Mouse (Mus musculus): ENCODE measurements around the gene Dynlt1c. TPM values are rescaled to one million over a fixed set of nuclear protein-coding genes. Genes with fewer than 3 reads are reported as not detected.
"Not testable (repeated sequence)": the region's sequence is repeated elsewhere in the genome, so short reads cannot be mapped to it uniquely, and the experiment has no call there.

The Dynlt1c gene
- polyA plus RNA-seq, 1 experiment from 2014 or later: 93.2 TPM

GRCm38 (mm10) chr17:6621976-6622375 is 20.5 kb downstream of the Dynlt1c start:
- 88% methylated on average over 11 of the region's 12 CpGs for WGBS
- H3K4me3 ChIP-seq (replicated peaks): not testable (repeated sequence)

DNA sequence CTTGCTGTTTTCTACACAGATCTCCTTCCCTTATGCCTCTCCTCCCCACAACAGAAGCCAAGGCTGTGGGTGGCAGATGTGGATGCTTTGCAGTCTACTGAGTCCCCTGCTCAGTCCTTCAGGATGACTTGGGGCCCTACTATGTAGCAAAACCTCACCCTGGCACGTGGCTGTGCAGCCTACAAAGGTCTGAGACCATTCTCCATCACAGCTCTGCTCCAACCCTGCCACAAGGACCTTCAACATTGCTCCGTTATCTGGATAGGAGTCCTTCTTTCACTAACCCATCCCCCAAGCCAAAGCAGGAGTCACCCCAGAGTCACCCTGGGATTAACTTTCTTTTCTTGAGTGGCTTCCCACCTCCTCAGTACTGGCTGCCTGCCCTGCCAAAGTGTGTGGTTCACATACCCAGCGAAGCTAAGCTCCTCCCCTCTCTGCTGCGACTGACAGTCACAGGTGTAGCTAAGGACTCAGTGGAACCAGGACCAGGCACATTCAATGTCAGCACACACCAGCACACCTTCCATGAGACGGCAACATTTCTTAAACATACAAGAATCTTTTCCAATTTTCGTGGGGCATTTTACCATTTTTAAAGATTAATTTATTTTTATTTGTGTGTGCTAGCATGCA is 23.6 kb downstream of the Dynlt1c start:
- not testable (repeated sequence) for H3K36me3 ChIP-seq; H3K4me1 ChIP-seq (replicated peaks); H3K9ac ChIP-seq (replicated peaks); H3K9me3 ChIP-seq; ATAC-seq; H3K27me3 ChIP-seq; H3K4me2 ChIP-seq (replicated peaks); H3K4me3 ChIP-seq (replicated peaks); H3K27ac ChIP-seq
- WGBS: 59% methylated on average over 2 of the region's 6 CpGs

More at GRCm38 (mm10) chr17:6621976-6622375, 20.5 kb downstream of the Dynlt1c start:
- H3K36me3 ChIP-seq; H3K4me2 ChIP-seq (replicated peaks); H3K27ac ChIP-seq; H3K27me3 ChIP-seq; H3K9ac ChIP-seq (replicated peaks); H3K4me1 ChIP-seq (replicated peaks); ATAC-seq; H3K9me3 ChIP-seq: not testable (repeated sequence)

DNA sequence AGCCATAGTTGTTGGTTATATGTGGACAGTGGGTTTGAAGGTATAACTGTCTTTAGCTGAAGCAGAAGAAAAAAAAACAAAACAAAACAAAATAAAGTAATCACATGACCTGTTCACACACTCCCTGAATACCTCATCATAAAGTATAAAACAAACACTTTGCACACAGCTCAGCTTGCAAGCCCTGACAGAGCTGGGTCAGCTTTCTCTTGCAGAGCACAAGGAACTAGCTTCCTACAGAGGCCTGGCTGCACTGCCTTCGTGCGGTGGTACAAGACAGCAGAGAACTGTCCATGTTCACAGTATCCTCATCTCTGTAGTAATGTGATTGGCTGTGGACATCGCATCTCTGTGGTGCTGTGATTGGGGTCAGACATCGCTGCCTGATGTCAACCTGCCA is 28.9 kb downstream of the Dynlt1c start:
- not testable (repeated sequence) for H3K27me3 ChIP-seq; H3K4me1 ChIP-seq (replicated peaks); H3K9ac ChIP-seq (replicated peaks); H3K36me3 ChIP-seq; H3K27ac ChIP-seq; H3K4me3 ChIP-seq (replicated peaks); H3K9me3 ChIP-seq; ATAC-seq; H3K4me2 ChIP-seq (replicated peaks)
- 90% methylated on average over 4 of the region's 4 CpGs for WGBS

- ATAC-seq; H3K36me3 ChIP-seq; H3K9ac ChIP-seq (replicated peaks); H3K4me1 ChIP-seq (replicated peaks); H3K9me3 ChIP-seq; H3K27ac ChIP-seq; H3K27me3 ChIP-seq; H3K4me2 ChIP-seq (replicated peaks); H3K4me3 ChIP-seq (replicated peaks): not testable (repeated sequence)
- WGBS: 93% methylated on average over 6 of the region's 6 CpGs
These were observed 31.4 kb downstream of the Dynlt1c start for GRCm38 (mm10) chr17:6632850-6633249.

DNA sequence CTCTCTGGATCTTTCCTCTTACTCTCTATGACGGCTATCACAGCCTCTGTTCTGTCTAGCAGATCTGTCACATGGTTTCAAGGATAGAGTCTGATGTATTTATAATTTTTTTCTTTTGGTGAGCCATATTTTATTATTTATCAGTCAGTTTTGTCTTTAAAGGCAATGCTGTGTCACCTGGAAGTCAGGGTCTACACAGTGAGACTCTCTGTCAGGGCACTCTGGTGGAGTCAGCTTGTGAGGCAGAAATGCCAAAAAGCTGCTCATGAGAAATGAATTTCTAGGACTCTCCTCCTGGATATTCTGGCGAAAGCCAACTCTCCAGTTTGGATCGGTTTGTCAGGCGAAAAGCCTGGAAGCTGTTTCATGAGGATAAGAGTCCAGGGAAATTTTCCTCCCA is 34.3 kb downstream of the Dynlt1c start:
- not testable (repeated sequence) for H3K9ac ChIP-seq (replicated peaks); ATAC-seq; H3K9me3 ChIP-seq; H3K36me3 ChIP-seq; H3K27me3 ChIP-seq; H3K4me1 ChIP-seq (replicated peaks); H3K27ac ChIP-seq; H3K4me3 ChIP-seq (replicated peaks); H3K4me2 ChIP-seq (replicated peaks)
- WGBS: 94% methylated on average over 2 of the region's 4 CpGs

GRCm38 (mm10) chr17:6636861-6637260 is 35.4 kb downstream of the Dynlt1c start:
- Histone ChIP-seq H3K4me3 (replicated peaks) (no peak overlapping the region), H3K9me3 (no peaks in the 10 kb centered on the region), H3K36me3 (no peaks in the 10 kb centered on the region), H3K27ac (no peak overlapping the region), H3K27me3 (no peaks in the 10 kb centered on the region), H3K4me2 (replicated peaks) (no peak overlapping the region), H3K4me1 (replicated peaks) (no peaks in the 10 kb centered on the region), H3K9ac (replicated peaks) (no peak overlapping the region)
- 79% methylated on average over 5 of the region's 5 CpGs for WGBS
- no peak for ATAC-seq

DNA sequence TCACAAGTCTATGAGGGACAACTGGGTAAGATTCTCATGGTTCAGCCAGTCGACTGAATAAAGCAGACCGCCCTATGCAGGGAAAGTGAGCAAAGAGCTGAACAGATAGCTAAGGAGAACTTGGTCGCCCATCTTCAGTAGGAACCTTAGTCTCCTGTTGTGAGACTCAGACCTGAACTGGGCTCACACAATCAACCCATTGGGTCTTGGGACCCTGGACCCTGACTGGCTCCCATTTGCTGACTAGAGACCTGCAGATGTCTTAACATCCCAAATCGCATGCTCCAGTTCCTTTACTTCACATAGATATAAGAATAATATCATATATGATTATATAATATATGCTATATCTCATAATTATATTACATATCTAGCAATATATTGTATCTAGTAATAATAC is 36.0 kb downstream of the Dynlt1c start:
- not testable (repeated sequence) for H3K9me3 ChIP-seq; ATAC-seq; H3K27me3 ChIP-seq; H3K27ac ChIP-seq; H3K36me3 ChIP-seq; H3K4me3 ChIP-seq (replicated peaks); H3K4me1 ChIP-seq (replicated peaks); H3K9ac ChIP-seq (replicated peaks); H3K4me2 ChIP-seq (replicated peaks)
- 91% methylated on average over 4 of the region's 4 CpGs for WGBS

DNA sequence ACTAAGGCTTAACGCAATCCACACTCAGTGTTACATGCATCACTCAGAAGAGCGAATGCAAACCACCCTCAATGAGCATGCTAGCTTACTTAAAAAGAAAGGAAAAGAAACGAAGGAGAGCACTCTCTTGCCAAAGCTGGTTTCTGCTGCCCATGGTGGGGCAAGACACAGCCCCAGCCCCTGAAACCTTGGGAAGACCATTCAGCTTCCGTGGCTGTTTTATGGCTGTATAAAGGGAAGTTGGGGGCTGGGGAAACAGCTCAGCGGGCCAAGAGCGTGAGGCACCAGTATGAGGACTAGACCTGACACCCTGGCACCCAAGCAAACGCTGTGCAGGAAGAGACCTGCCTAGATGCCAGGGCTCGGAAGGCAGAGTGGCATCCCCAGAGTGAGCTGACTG is 37.0 kb downstream of the Dynlt1c start:
- not testable (repeated sequence) for H3K9ac ChIP-seq (replicated peaks); H3K27me3 ChIP-seq; H3K36me3 ChIP-seq; H3K4me1 ChIP-seq (replicated peaks); H3K27ac ChIP-seq; H3K9me3 ChIP-seq; ATAC-seq; H3K4me2 ChIP-seq (replicated peaks); H3K4me3 ChIP-seq (replicated peaks)
- WGBS: 73% methylated on average over 8 of the region's 8 CpGs

- not testable (repeated sequence) for H3K36me3 ChIP-seq; H3K4me3 ChIP-seq (replicated peaks); H3K4me2 ChIP-seq (replicated peaks); H3K4me1 ChIP-seq (replicated peaks); H3K27me3 ChIP-seq; ATAC-seq; H3K9me3 ChIP-seq; H3K9ac ChIP-seq (replicated peaks); H3K27ac ChIP-seq
- WGBS: 96% methylated on average over 16 of the region's 21 CpGs
These were observed 38.0 kb downstream of the Dynlt1c start for GRCm38 (mm10) chr17:6639486-6639885.

DNA sequence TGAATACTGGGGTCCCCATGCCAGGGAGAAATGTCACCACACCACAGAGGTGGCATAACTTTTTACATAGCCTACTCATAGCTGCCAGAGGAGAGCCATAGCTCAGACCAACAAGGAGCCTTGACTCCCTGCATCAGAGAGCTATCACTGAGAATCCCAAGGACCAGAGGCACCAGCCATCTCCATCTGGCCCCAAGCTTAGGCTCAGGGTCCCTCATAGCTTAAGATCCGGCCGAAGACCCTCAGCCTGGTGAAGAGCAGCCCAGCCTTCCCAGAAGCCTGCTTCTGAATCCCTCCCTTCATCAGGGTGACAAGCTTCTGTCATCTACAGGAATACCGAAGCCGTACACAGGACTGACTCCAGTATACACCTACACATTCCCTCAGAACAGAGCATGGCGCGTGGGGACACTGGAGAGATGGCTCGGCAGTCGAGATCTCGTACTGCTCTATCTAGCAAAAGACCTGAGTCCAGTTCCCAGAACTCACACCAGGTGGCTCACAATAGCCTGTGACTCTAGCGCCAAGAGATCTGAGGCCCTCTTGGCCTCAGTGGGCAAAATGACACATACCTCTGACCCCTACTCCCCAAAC is 38.7 kb downstream of the Dynlt1c start:
- not testable (repeated sequence) for H3K27ac ChIP-seq; H3K4me2 ChIP-seq (replicated peaks); H3K9me3 ChIP-seq; H3K27me3 ChIP-seq; H3K9ac ChIP-seq (replicated peaks); H3K4me1 ChIP-seq (replicated peaks); H3K36me3 ChIP-seq; ATAC-seq; H3K4me3 ChIP-seq (replicated peaks)
- 95% methylated on average over 10 of the region's 10 CpGs for WGBS

GRCm38 (mm10) chr17:6640771-6641429 is 39.4 kb downstream of the Dynlt1c start:
- ATAC-seq; H3K36me3 ChIP-seq; H3K4me3 ChIP-seq (replicated peaks); H3K27ac ChIP-seq; H3K9ac ChIP-seq (replicated peaks); H3K27me3 ChIP-seq; H3K4me1 ChIP-seq (replicated peaks); H3K9me3 ChIP-seq; H3K4me2 ChIP-seq (replicated peaks): not testable (repeated sequence)
- WGBS: 86% methylated on average over 14 of the region's 14 CpGs

- H3K4me2 ChIP-seq (replicated peaks); ATAC-seq; H3K27me3 ChIP-seq; H3K9me3 ChIP-seq; H3K4me3 ChIP-seq (replicated peaks); H3K4me1 ChIP-seq (replicated peaks); H3K9ac ChIP-seq (replicated peaks); H3K36me3 ChIP-seq; H3K27ac ChIP-seq: not testable (repeated sequence)
- WGBS: 89% methylated on average over 9 of the region's 9 CpGs
These were observed 42.7 kb downstream of the Dynlt1c start for GRCm38 (mm10) chr17:6644210-6644609.

DNA sequence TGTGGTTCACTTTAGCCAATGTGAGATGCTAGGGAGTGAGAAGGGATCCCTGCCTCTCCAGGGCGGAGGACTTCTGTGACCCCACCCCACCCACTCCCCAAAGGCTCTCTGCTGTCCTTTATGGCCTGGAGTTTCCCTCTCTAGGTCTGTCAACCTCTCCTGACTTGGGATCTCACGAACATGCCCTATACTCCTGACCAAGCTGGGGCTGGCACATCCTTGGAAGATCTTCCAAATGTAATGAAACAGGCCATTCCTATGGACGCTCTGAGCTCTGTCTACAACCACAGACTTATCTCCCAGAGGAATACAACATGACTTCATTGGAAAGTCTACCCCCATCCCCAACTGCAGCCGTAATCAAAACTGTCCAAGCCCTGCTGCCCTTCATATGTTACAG is 43.2 kb downstream of the Dynlt1c start:
- H3K4me2 ChIP-seq (replicated peaks); H3K27me3 ChIP-seq; ATAC-seq; H3K27ac ChIP-seq; H3K9me3 ChIP-seq; H3K36me3 ChIP-seq; H3K4me1 ChIP-seq (replicated peaks); H3K9ac ChIP-seq (replicated peaks); H3K4me3 ChIP-seq (replicated peaks): not testable (repeated sequence)
- WGBS: 87% methylated on average over 4 of the region's 4 CpGs

Measured in midbrain, embryonic 13.5 days (tissue).